Mouse (Mus musculus) midbrain, embryonic 13.5 days (tissue): ENCODE results near the gene Paqr4. TPM values are rescaled to one million over a fixed set of nuclear protein-coding genes. Genes with fewer than 3 reads are reported as not detected.
"Not testable (repeated sequence)": the region's sequence is repeated elsewhere in the genome, so short reads cannot be mapped to it uniquely, and the experiment has no call there.

Source experiments
- ATAC-seq: fragments of 200-750 bp; cut with Nextera tagmentation; 2 replicates; pipeline ENCODE4 v1.8.0; 2017; ENCODE audit warnings: mild to moderate bottlenecking, moderate TSS enrichment, moderate library complexity
- H3K27ac ChIP-seq: fragments of 300-500 bp; sonication (generic); 2 replicates; pipeline ENCODE4 v1.5.1; 2015; ENCODE audit warnings: inconsistent platforms, mild to moderate bottlenecking, moderate library complexity
- H3K27me3 ChIP-seq: fragments of 300-500 bp; sonication (generic); 2 replicates; pipeline ENCODE4 v1.6.1; 2015; ENCODE audit warnings: mild to moderate bottlenecking, inconsistent platforms
- H3K36me3 ChIP-seq: fragments of 300-500 bp; sonication (generic); 2 replicates; pipeline ENCODE4 v1.6.1; 2015; ENCODE audit warnings: mild to moderate bottlenecking, inconsistent platforms
- H3K4me1 ChIP-seq: fragments of 300-500 bp; sonication (generic); replicated peaks from 2 replicates; pipeline ENCODE4 v1.6.1; 2015; ENCODE audit warnings: inconsistent platforms
- H3K4me2 ChIP-seq: fragments of 300-500 bp; sonication (generic); replicated peaks from 2 replicates; pipeline ENCODE4 v1.6.1; 2015; ENCODE audit warnings: moderate library complexity, mild to moderate bottlenecking, inconsistent platforms
- H3K4me3 ChIP-seq: fragments of 300-500 bp; sonication (generic); replicated peaks from 2 replicates; pipeline ENCODE4 v1.5.1; 2015; ENCODE audit warnings: mild to moderate bottlenecking, inconsistent platforms
- H3K9ac ChIP-seq: fragments of 300-500 bp; sonication (generic); replicated peaks from 2 replicates; pipeline ENCODE4 v1.6.1; 2015; ENCODE audit warnings: mild to moderate bottlenecking, inconsistent platforms
- H3K9me3 ChIP-seq: fragments of 300-500 bp; sonication (generic); 2 replicates; pipeline ENCODE4 v1.6.1; 2016; ENCODE audit warnings: mild to moderate bottlenecking, inconsistent platforms
- WGBS: fragments of 180-500 bp; shearing (Covaris S2); methylation state at CpG from one replicate; pipeline ENCODE4 v1.1.7; 2015; 5-methylcytosine and 5-hydroxymethylcytosine counted together
- polyA plus RNA-seq: library from polyadenylated mRNA; unstranded; fragments of >200 nt; fragmentation: Nextera tagmentation; extraction: Ambion mirVana; gene quantifications from 2 replicates; pipeline ENCODE4 v1.2.1, GENCODE M21; 2015

The Paqr4 gene
- polyA plus RNA-seq: 55.8 and 56.8 TPM in 2 replicates

- Histone ChIP-seq H3K27ac (peak within 1 kb of the TSS; percentile 88), H3K27me3 (peaks cover 52% of the 10 kb centered on the region), H3K9me3 (no peaks in the 10 kb centered on the region), H3K36me3 (peaks cover 21% of the 10 kb centered on the region), H3K9ac (peak within 1 kb of the TSS; percentile 80), H3K4me1 (peaks cover 48% of the 10 kb centered on the region), H3K4me2 (peak within 1 kb of the TSS; percentile 73), H3K4me3 (peak within 1 kb of the TSS; percentile 80)
- ATAC-seq: no peak; the same call in 1 of the 2 replicates
- WGBS: 12% methylated on average over 13 of the region's 13 CpGs
Observed at GRCm38 (mm10) chr17:23740598-23741021, at the start of gene Paqr4. Paqr4 (minus strand) TSS chr17:23740867.

GRCm38 (mm10) chr17:23789749-23790268, 49.1 kb upstream of the Paqr4 start:
- Histone ChIP-seq H3K27me3 (no peaks in the 10 kb centered on the region), H3K4me1 (peaks cover 38% of the 10 kb centered on the region), H3K4me2 (peak overlapping the region; percentile 64), H3K36me3 (no peaks in the 10 kb centered on the region), H3K9ac (peak overlapping the region; percentile 81), H3K4me3 (peak overlapping the region; percentile 42), H3K27ac (peak overlapping the region; percentile 94), H3K9me3 (no peaks in the 10 kb centered on the region)
- WGBS: 9% methylated on average over 8 of the region's 8 CpGs
- no peak for ATAC-seq

- no peak for ATAC-seq
- H3K9ac ChIP-seq: no peak overlapping the region
- WGBS: 93% methylated on average over 4 of the region's 4 CpGs
Observed at GRCm38 (mm10) chr17:23788973-23789372, 48.3 kb upstream of the Paqr4 start.

GRCm38 (mm10) chr17:23786510-23786931, 45.9 kb upstream of the Paqr4 start:
- Histone ChIP-seq H3K27me3 (no peaks in the 10 kb centered on the region), H3K36me3 (no peaks in the 10 kb centered on the region), H3K4me3 (peak overlapping the region; percentile 54), H3K9ac (peak overlapping the region; percentile 86), H3K9me3 (no peaks in the 10 kb centered on the region), H3K27ac (peak overlapping the region; percentile 90), H3K4me2 (peak overlapping the region; percentile 63), H3K4me1 (peaks cover 34% of the 10 kb centered on the region)
- peak; percentile 49 for ATAC-seq
- WGBS: 11% methylated on average over 13 of the region's 13 CpGs

More at GRCm38 (mm10) chr17:23788973-23789372, 48.3 kb upstream of the Paqr4 start:
- Histone ChIP-seq H3K9me3 (no peaks in the 10 kb centered on the region), H3K36me3 (no peaks in the 10 kb centered on the region), H3K4me1 (peaks cover 38% of the 10 kb centered on the region), H3K4me3 (no peak overlapping the region), H3K4me2 (no peak overlapping the region), H3K27ac (no peak overlapping the region), H3K27me3 (no peaks in the 10 kb centered on the region)

GRCm38 (mm10) chr17:23785561-23786471, 45.1 kb upstream of the Paqr4 start, which contains the start of gene Flywch2:
Flywch2 (minus strand) TSS chr17:23786081.
- peak within 1 kb of the TSS; percentile 86 for H3K9ac ChIP-seq
- peak within 1 kb of the TSS; percentile 63 for H3K4me2 ChIP-seq
- no peaks in the 10 kb centered on the region for H3K27me3 ChIP-seq
- ATAC-seq: peak; percentile 87
- peak within 1 kb of the TSS; percentile 90 for H3K27ac ChIP-seq
- WGBS: 2% methylated on average over 43 of the region's 43 CpGs
- peak within 1 kb of the TSS; percentile 54 for H3K4me3 ChIP-seq
- no peaks in the 10 kb centered on the region for H3K36me3 ChIP-seq
- no peaks in the 10 kb centered on the region for H3K9me3 ChIP-seq
- H3K4me1 ChIP-seq: peaks cover 27% of the 10 kb centered on the region

- Histone ChIP-seq H3K4me3 (no peak overlapping the region), H3K4me1 (peaks cover 12% of the 10 kb centered on the region), H3K27ac (no peak overlapping the region), H3K27me3 (no peaks in the 10 kb centered on the region), H3K9me3 (no peaks in the 10 kb centered on the region), H3K36me3 (0 out of 2 replicates have a peak, but pooled peaks cover 7% of the 10 kb centered on the region), H3K4me2 (no peak overlapping the region), H3K9ac (no peak overlapping the region)
- ATAC-seq: no peak
Observed at GRCm38 (mm10) chr17:23783352-23783751, 42.7 kb upstream of the Paqr4 start.

- H3K4me2 ChIP-seq: no peak overlapping the region
- H3K4me3 ChIP-seq: no peak overlapping the region
- WGBS: 66% methylated on average over 2 of the region's 2 CpGs
- no peaks in the 10 kb centered on the region for H3K27me3 ChIP-seq
- H3K27ac ChIP-seq: no peak overlapping the region
- no peaks in the 10 kb centered on the region for H3K9me3 ChIP-seq
- peaks cover 3% of the 10 kb centered on the region; the same call in 1 of the 2 replicates for H3K4me1 ChIP-seq
- 0 out of 2 replicates have a peak, but pooled peaks cover 7% of the 10 kb centered on the region for H3K36me3 ChIP-seq
- no peak overlapping the region for H3K9ac ChIP-seq
- no peak for ATAC-seq
Observed at GRCm38 (mm10) chr17:23778447-23778846, 37.8 kb upstream of the Paqr4 start.

- Histone ChIP-seq H3K4me1 (peaks cover 4% of the 10 kb centered on the region; the same call in 1 of the 2 replicates), H3K36me3 (0 out of 2 replicates have a peak, but pooled peaks cover 7% of the 10 kb centered on the region), H3K4me3 (no peak overlapping the region), H3K9ac (no peak overlapping the region), H3K27me3 (no peaks in the 10 kb centered on the region), H3K9me3 (no peaks in the 10 kb centered on the region), H3K4me2 (no peak overlapping the region), H3K27ac (no peak overlapping the region)
- 77% methylated on average over 2 of the region's 2 CpGs for WGBS
- no peak for ATAC-seq
Observed at GRCm38 (mm10) chr17:23777141-23777540, 36.5 kb upstream of the Paqr4 start.

- no peak overlapping the region for H3K9ac ChIP-seq
- no peak for ATAC-seq
- no peaks in the 10 kb centered on the region for H3K9me3 ChIP-seq
- no peaks in the 10 kb centered on the region for H3K27me3 ChIP-seq
- peaks cover 8% of the 10 kb centered on the region; the same call in 1 of the 2 replicates for H3K4me1 ChIP-seq
- H3K4me3 ChIP-seq: no peak overlapping the region
- no peak overlapping the region for H3K27ac ChIP-seq
- H3K4me2 ChIP-seq: no peak overlapping the region
- 79% methylated on average over 10 of the region's 10 CpGs for WGBS
- H3K36me3 ChIP-seq: 0 out of 2 replicates have a peak, but pooled peaks cover 7% of the 10 kb centered on the region
Observed at GRCm38 (mm10) chr17:23776216-23776615, 35.5 kb upstream of the Paqr4 start.

GRCm38 (mm10) chr17:23774090-23774489, 33.4 kb upstream of the Paqr4 start:
- H3K4me2 ChIP-seq: no peak overlapping the region

GRCm38 (mm10) chr17:23773676-23774075, 33.0 kb upstream of the Paqr4 start:
- Histone ChIP-seq H3K9ac (no peak overlapping the region), H3K9me3 (no peaks in the 10 kb centered on the region), H3K27ac (no peak overlapping the region), H3K36me3 (peaks cover 2% of the 10 kb centered on the region), H3K4me1 (peaks cover 27% of the 10 kb centered on the region), H3K4me3 (no peak overlapping the region), H3K27me3 (no peaks in the 10 kb centered on the region), H3K4me2 (no peak overlapping the region)
- WGBS: 73% methylated on average over 6 of the region's 6 CpGs
- ATAC-seq: no peak

More at GRCm38 (mm10) chr17:23774090-23774489, 33.4 kb upstream of the Paqr4 start:
- no peak overlapping the region for H3K27ac ChIP-seq
- 6% methylated on average over 12 of the region's 12 CpGs for WGBS
- H3K9me3 ChIP-seq: no peaks in the 10 kb centered on the region
- H3K27me3 ChIP-seq: no peaks in the 10 kb centered on the region
- peaks cover 22% of the 10 kb centered on the region for H3K4me1 ChIP-seq
- no peak overlapping the region for H3K4me3 ChIP-seq
- 0 out of 2 replicates have a peak, but pooled peaks have one; percentile 10 for ATAC-seq
- no peak overlapping the region for H3K9ac ChIP-seq
- H3K36me3 ChIP-seq: no peaks in the 10 kb centered on the region

GRCm38 (mm10) chr17:23772219-23772556, 31.5 kb upstream of the Paqr4 start:
- Histone ChIP-seq H3K4me1 (peaks cover 28% of the 10 kb centered on the region), H3K4me2 (peak overlapping the region; percentile 65), H3K9ac (peak overlapping the region; percentile 48; the same call in 1 of the 2 replicates), H3K27ac (peak overlapping the region; percentile 59; the same call in 1 of the 2 replicates), H3K4me3 (peak overlapping the region; percentile 85), H3K36me3 (peaks cover 12% of the 10 kb centered on the region)
- ATAC-seq, H3K27me3 ChIP-seq, H3K9me3 ChIP-seq: not testable (repeated sequence)
- 77% methylated on average over 2 of the region's 2 CpGs for WGBS
